Mouse (Mus musculus) midbrain, postnatal 0 days (tissue): ENCODE data around the gene Grb2. TPM values are rescaled to one million over a fixed set of nuclear protein-coding genes. Genes with fewer than 3 reads are reported as not detected.

ENCODE experiments used
- ATAC-seq: fragments of 200-750 bp; cut with Nextera tagmentation; 2 replicates; pipeline ENCODE4 v1.8.0; 2017; ENCODE audit warnings: moderate number of reproducible peaks, mild to moderate bottlenecking, moderate TSS enrichment, moderate library complexity; ENCODE audit not compliant: low FRiP score
- DNase-seq: peaks from one replicate; pipeline ENCODE4 v3.0.0-alpha.2; 2015; ENCODE audit warnings: low spot score
- H3K27ac ChIP-seq: fragments of 300-500 bp; sonication (generic); 2 replicates; pipeline ENCODE4 v1.5.1; 2014; ENCODE audit warnings: low read depth, mild to moderate bottlenecking, low read length, mixed read lengths
- H3K27me3 ChIP-seq: fragments of 300-500 bp; sonication (generic); 2 replicates; pipeline ENCODE4 v1.6.1; 2014; ENCODE audit warnings: low read length, control low read depth, mixed read lengths; ENCODE audit not compliant: insufficient read depth
- H3K36me3 ChIP-seq: fragments of 300-500 bp; sonication (generic); 2 replicates; pipeline ENCODE4 v1.6.1; 2014; ENCODE audit warnings: low read length, control low read depth, mixed read lengths; ENCODE audit not compliant: insufficient read depth
- H3K4me1 ChIP-seq: fragments of 300-500 bp; sonication (generic); 2 replicates; pipeline ENCODE4 v1.6.1; 2014; ENCODE audit warnings: mild to moderate bottlenecking, control low read depth, antibody characterized with exemption, low read length, mixed read lengths; ENCODE audit not compliant: insufficient read depth
- H3K4me2 ChIP-seq: fragments of 300-500 bp; sonication (generic); 2 replicates; pipeline ENCODE4 v1.6.1; 2014; ENCODE audit warnings: low read depth, mild to moderate bottlenecking, low read length, mixed read lengths; ENCODE audit not compliant: poor library complexity, severe bottlenecking
- H3K4me3 ChIP-seq: fragments of 300-500 bp; sonication (generic); 2 replicates; pipeline ENCODE4 v1.5.1; 2014; ENCODE audit warnings: low read depth, mild to moderate bottlenecking, low read length, moderate library complexity
- H3K9ac ChIP-seq: fragments of 300-500 bp; sonication (generic); replicated peaks from 2 replicates; pipeline ENCODE4 v1.6.1; 2014; ENCODE audit warnings: mild to moderate bottlenecking, low read length, moderate library complexity, mixed read lengths; ENCODE audit not compliant: poor library complexity, severe bottlenecking
- H3K9me3 ChIP-seq: fragments of 300-500 bp; sonication (generic); 2 replicates; pipeline ENCODE4 v1.6.1; 2016; ENCODE audit warnings: low read length, control low read depth
- CTCF ChIP-seq: IDR thresholded peaks from 2 replicates; pipeline ENCODE4 v1.5.1; 2016; ENCODE audit warnings: antibody characterized with exemption, mild to moderate bottlenecking
- WGBS: fragments of 180-500 bp; shearing (Covaris S2); extraction: QIAGEN DNeasy Blood & Tissue Kit; methylation state at CpG from one replicate; pipeline ENCODE4 v1.1.7; 2014; 5-methylcytosine and 5-hydroxymethylcytosine counted together
- polyA plus RNA-seq: library from polyadenylated mRNA; unstranded; fragments of >200 nt; fragmentation: Nextera tagmentation; extraction: Ambion mirVana; gene quantifications from 2 replicates; pipeline ENCODE4 v1.2.1, GENCODE M21; 2015
- total RNA-seq: library from RNA; depleted of rRNA; stranded (reverse); fragments of >200 nt; gene quantifications from 2 replicates; pipeline ENCODE4 v1.2.3, GENCODE M21; 2014

Grb2 gene
- total and polyA plus RNA-seq, 2 experiments from 2014 or later: 85.8 to 158 TPM

- no peak overlapping the region for H3K27ac ChIP-seq
- ATAC-seq (no peak), DNase-seq (no peak)
- H3K9me3 ChIP-seq: no peaks in the 10 kb centered on the region
- H3K9ac ChIP-seq: no peak overlapping the region
- no peak overlapping the region for H3K4me3 ChIP-seq
- no peak overlapping the region for H3K4me2 ChIP-seq
- no peaks in the 10 kb centered on the region for H3K27me3 ChIP-seq
- 97% methylated on average over 14 of the region's 14 CpGs for WGBS
- H3K36me3 ChIP-seq: peaks cover 7% of the 10 kb centered on the region; the same call in 1 of the 2 replicates
- no peak for TF ChIP-seq CTCF
- H3K4me1 ChIP-seq: no peaks in the 10 kb centered on the region
Observed at GRCm38 (mm10) chr11:115689137-115689915, 19.1 kb downstream of the Grb2 start.

GRCm38 (mm10) chr11:115686369-115686768 is 22.0 kb downstream of the Grb2 start:
- WGBS: 94% methylated on average over 6 of the region's 6 CpGs
- ATAC-seq (no peak), DNase-seq (no peak)
- Histone ChIP-seq H3K4me3 (no peak overlapping the region), H3K9me3 (no peaks in the 10 kb centered on the region), H3K9ac (no peak overlapping the region), H3K27ac (no peak overlapping the region), H3K4me1 (no peaks in the 10 kb centered on the region), H3K4me2 (no peak overlapping the region), H3K27me3 (no peaks in the 10 kb centered on the region), H3K36me3 (peaks cover 13% of the 10 kb centered on the region)
- no peak for TF ChIP-seq CTCF

- no peak for ATAC-seq
- Histone ChIP-seq H3K9me3 (no peaks in the 10 kb centered on the region), H3K36me3 (peaks cover 13% of the 10 kb centered on the region), H3K27me3 (no peaks in the 10 kb centered on the region), H3K4me3 (no peak overlapping the region), H3K4me1 (no peaks in the 10 kb centered on the region), H3K9ac (no peak overlapping the region), H3K4me2 (no peak overlapping the region), H3K27ac (no peak overlapping the region)
- no peak for DNase-seq
- 83% methylated on average over 7 of the region's 7 CpGs for WGBS
- no peak for TF ChIP-seq CTCF
Observed at GRCm38 (mm10) chr11:115685954-115686353, 22.4 kb downstream of the Grb2 start.

- Histone ChIP-seq H3K9ac (no peak overlapping the region), H3K4me2 (no peak overlapping the region), H3K4me3 (no peak overlapping the region), H3K9me3 (no peaks in the 10 kb centered on the region), H3K36me3 (peaks cover 13% of the 10 kb centered on the region), H3K4me1 (no peaks in the 10 kb centered on the region), H3K27me3 (no peaks in the 10 kb centered on the region), H3K27ac (no peak overlapping the region)
- no peak for ATAC-seq
- 88% methylated on average over 6 of the region's 6 CpGs for WGBS
- no peak for TF ChIP-seq CTCF
- peak; percentile 56 for DNase-seq
Observed at GRCm38 (mm10) chr11:115684877-115685276, 23.5 kb downstream of the Grb2 start.

GRCm38 (mm10) chr11:115683326-115683725 is 25.1 kb downstream of the Grb2 start:
- Histone ChIP-seq H3K4me1 (no peaks in the 10 kb centered on the region), H3K9ac (no peak overlapping the region), H3K36me3 (peaks cover 6% of the 10 kb centered on the region), H3K4me3 (no peak overlapping the region), H3K27me3 (no peaks in the 10 kb centered on the region), H3K27ac (no peak overlapping the region), H3K9me3 (no peaks in the 10 kb centered on the region), H3K4me2 (no peak overlapping the region)
- DNase-seq (no peak), ATAC-seq (no peak)
- 91% methylated on average over 5 of the region's 5 CpGs for WGBS
- TF ChIP-seq CTCF: no peak

DNA sequence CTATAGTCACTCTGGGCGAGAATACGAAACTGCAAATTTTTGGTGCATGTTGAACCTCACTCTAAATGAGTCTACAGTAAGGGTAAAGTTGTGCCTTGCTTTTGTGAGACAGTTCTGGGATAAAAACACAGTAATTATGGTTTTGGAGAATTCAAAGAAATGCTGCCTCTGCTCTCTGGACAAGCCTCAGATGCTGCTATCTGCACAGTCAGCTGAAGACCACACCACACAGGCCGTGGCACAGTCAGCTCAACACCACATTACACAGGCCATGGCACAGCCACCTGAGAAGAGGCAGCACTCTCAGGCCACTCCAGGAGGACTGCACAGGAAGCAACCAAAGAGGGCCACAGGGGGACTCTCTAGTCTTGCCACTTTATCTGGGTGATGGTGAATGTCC is 26.0 kb downstream of the Grb2 start:
- Histone ChIP-seq H3K4me3 (no peak overlapping the region), H3K4me2 (no peak overlapping the region), H3K4me1 (no peaks in the 10 kb centered on the region), H3K9me3 (no peaks in the 10 kb centered on the region), H3K27ac (no peak overlapping the region), H3K9ac (no peak overlapping the region), H3K27me3 (no peaks in the 10 kb centered on the region), H3K36me3 (peaks cover 10% of the 10 kb centered on the region)
- no peak for TF ChIP-seq CTCF
- ATAC-seq (no peak), DNase-seq (no peak)
- WGBS: 94% methylated on average over 3 of the region's 3 CpGs
